Mouse (Mus musculus) CH12.LX (cell line): Measurements from ENCODE around the gene Rab4a. TPM values are rescaled to one million over a fixed set of nuclear protein-coding genes. Genes with fewer than 3 reads are reported as not detected.

ENCODE experiments used
- DNase-seq: peaks from one replicate; pipeline ENCODE4 v3.0.0-alpha.2; 2013; ENCODE audit errors: extremely low read depth
- H3K27ac ChIP-seq: 2 replicates; pipeline ENCODE4 v1.5.1; 2012; ENCODE audit warnings: low read depth, mild to moderate bottlenecking, control low read depth, moderate library complexity; ENCODE audit not compliant: insufficient read depth
- H3K27me3 ChIP-seq: replicated peaks from 2 replicates; pipeline ENCODE3; 2012; ENCODE audit warnings: inconsistent platforms
- H3K36me3 ChIP-seq, 2 experiments: replicated peaks in 1 of 2; 2 replicates each; pipeline versions ENCODE3 to v1.6.1; 2012; ENCODE audit warnings: inconsistent platforms in 1 of 2, low read length in 1 of 2, mild to moderate bottlenecking in 1 of 2, mixed read lengths in 1 of 2, moderate library complexity in 1 of 2; ENCODE audit not compliant: control insufficient read depth in 1 of 2, insufficient read depth in 1 of 2
- H3K4me1 ChIP-seq, 2 experiments: 2 replicates each; pipeline ENCODE4 v1.6.1; 2012; ENCODE audit warnings: inconsistent platforms in 1 of 2, moderate library complexity in 1 of 2; ENCODE audit not compliant: insufficient read depth in 2 of 2, control insufficient read depth in 1 of 2
- H3K4me2 ChIP-seq: 2 replicates; pipeline ENCODE4 v1.6.1; 2012; ENCODE audit warnings: low read depth, mild to moderate bottlenecking, control low read depth; ENCODE audit not compliant: poor library complexity, insufficient read depth, severe bottlenecking
- H3K4me3 ChIP-seq, 3 experiments: fragments of 150-350 bp in 1 of 3; sonication (generic) in 1 of 3; replicated peaks in 1 of 3; 2 replicates each; pipeline versions ENCODE3 to v1.5.1; 2011 to 2012; ENCODE audit warnings: low read depth in 2 of 3, low read length in 2 of 3, mild to moderate bottlenecking in 2 of 3, moderate library complexity in 2 of 3, control low read depth in 1 of 3, improper control_type of control experiment in 1 of 3, inconsistent platforms in 1 of 3, mixed read lengths in 1 of 3; ENCODE audit not compliant: poor library complexity in 1 of 3
- H3K79me2 ChIP-seq: replicated peaks from 2 replicates; pipeline ENCODE4 v1.6.1; 2012; ENCODE audit warnings: mild to moderate bottlenecking, moderate library complexity; ENCODE audit not compliant: control insufficient read depth, poor library complexity, insufficient read depth, severe bottlenecking; ENCODE audit errors: extremely low read depth
- H3K9ac ChIP-seq: 2 replicates; pipeline ENCODE4 v1.6.1; 2012; ENCODE audit warnings: low read depth, mild to moderate bottlenecking, control low read depth, moderate library complexity; ENCODE audit not compliant: insufficient read depth
- H3K9me3 ChIP-seq: replicated peaks from 2 replicates; pipeline ENCODE3; 2012; ENCODE audit warnings: low read length, inconsistent platforms, mixed read lengths
- BHLHE40 ChIP-seq: IDR thresholded peaks from 2 replicates; pipeline ENCODE4 v1.6.1; 2011; ENCODE audit warnings: mild to moderate bottlenecking, low read depth, low read length, improper control_type of control experiment
- CHD1 ChIP-seq: IDR thresholded peaks from 2 replicates; pipeline ENCODE4 v1.6.1; 2012; ENCODE audit warnings: low read depth, low read length, improper control_type of control experiment, inconsistent platforms
- CHD2 ChIP-seq: IDR thresholded peaks from 2 replicates; pipeline ENCODE4 v1.6.1; 2011; ENCODE audit warnings: low read length, improper control_type of control experiment
- CTCF ChIP-seq, 2 experiments: IDR thresholded peaks in 1 of 2; conservative IDR thresholded peaks in 1 of 2; 2 replicates each; pipeline ENCODE4 v1.5.1; 2011 to 2012; ENCODE audit warnings: low read depth in 2 of 2, low read length in 2 of 2, improper control_type of control experiment in 1 of 2, inconsistent platforms in 1 of 2, mild to moderate bottlenecking in 1 of 2, moderate library complexity in 1 of 2
- E2F4 ChIP-seq: IDR thresholded peaks from 2 replicates; pipeline ENCODE4 v1.6.1; 2011; ENCODE audit warnings: low read depth, low read length, improper control_type of control experiment; ENCODE audit not compliant: insufficient replicate concordance
- ELF1 ChIP-seq: IDR thresholded peaks from 2 replicates; pipeline ENCODE4 v1.6.1; 2014; ENCODE audit warnings: low read depth, mild to moderate bottlenecking, inconsistent platforms, low read length, improper control_type of control experiment
- EP300 ChIP-seq: IDR thresholded peaks from 2 replicates; pipeline ENCODE4 v1.6.1; 2011; ENCODE audit warnings: low read length, improper control_type of control experiment
- ETS1 ChIP-seq: conservative IDR thresholded peaks from 2 replicates; pipeline ENCODE4 v1.6.1; 2012; ENCODE audit warnings: low read depth, mild to moderate bottlenecking, inconsistent platforms, low read length, improper control_type of control experiment, moderate library complexity
- GABPA ChIP-seq: IDR thresholded peaks from 2 replicates; pipeline ENCODE4 v1.6.1; 2012; ENCODE audit warnings: low read depth, low read length, improper control_type of control experiment, inconsistent platforms; ENCODE audit not compliant: insufficient replicate concordance
- HCFC1 ChIP-seq: IDR thresholded peaks from 2 replicates; pipeline ENCODE4 v1.6.1; 2012; ENCODE audit warnings: low read depth, mild to moderate bottlenecking, inconsistent platforms, low read length, improper control_type of control experiment
- IRF4 ChIP-seq: IDR thresholded peaks from 2 replicates; pipeline ENCODE4 v1.6.1; 2014; ENCODE audit warnings: low read depth, mild to moderate bottlenecking, inconsistent platforms, low read length, improper control_type of control experiment
- JUN ChIP-seq: IDR thresholded peaks from 2 replicates; pipeline ENCODE4 v1.6.1; 2011; ENCODE audit warnings: low read depth, mild to moderate bottlenecking, low read length, improper control_type of control experiment, moderate library complexity; ENCODE audit not compliant: insufficient read depth
- JUND ChIP-seq: conservative IDR thresholded peaks from 2 replicates; pipeline ENCODE4 v1.6.1; 2011; ENCODE audit warnings: low read depth, low read length, improper control_type of control experiment
- KAT2A ChIP-seq: IDR thresholded peaks from 2 replicates; pipeline ENCODE4 v1.6.1; 2012; ENCODE audit warnings: low read length, improper control_type of control experiment, inconsistent platforms; ENCODE audit not compliant: insufficient replicate concordance
- MAFK ChIP-seq: IDR thresholded peaks from 2 replicates; pipeline ENCODE4 v1.6.1; 2011; ENCODE audit warnings: low read length, improper control_type of control experiment; ENCODE audit not compliant: insufficient replicate concordance
- MAX ChIP-seq: IDR thresholded peaks from 2 replicates; pipeline ENCODE4 v1.6.1; 2011; ENCODE audit warnings: low read length, improper control_type of control experiment
- MAZ ChIP-seq: IDR thresholded peaks from 2 replicates; pipeline ENCODE4 v1.6.1; 2012; ENCODE audit warnings: low read depth, mild to moderate bottlenecking, inconsistent platforms, low read length, improper control_type of control experiment, moderate library complexity
- MEF2A ChIP-seq: IDR thresholded peaks from 2 replicates; pipeline ENCODE4 v1.6.1; 2014; ENCODE audit warnings: low read depth, mild to moderate bottlenecking, inconsistent platforms, low read length, improper control_type of control experiment, borderline replicate concordance
- MXI1 ChIP-seq: IDR thresholded peaks from 2 replicates; pipeline ENCODE4 v1.6.1; 2011; ENCODE audit warnings: mild to moderate bottlenecking, low read depth, low read length, improper control_type of control experiment
- MYC ChIP-seq: IDR thresholded peaks from 2 replicates; pipeline ENCODE4 v1.6.1; 2011; ENCODE audit warnings: low read depth, mild to moderate bottlenecking, improper control_type of control experiment, low read length
- NELFE ChIP-seq: IDR thresholded peaks from 2 replicates; pipeline ENCODE4 v1.6.1; 2011; ENCODE audit warnings: low read depth, low read length, improper control_type of control experiment
- NRF1 ChIP-seq: IDR thresholded peaks from 2 replicates; pipeline ENCODE4 v1.6.1; 2014; ENCODE audit warnings: low read depth, mild to moderate bottlenecking, inconsistent platforms, low read length, improper control_type of control experiment, moderate library complexity
- PAX5 ChIP-seq: IDR thresholded peaks from 2 replicates; pipeline ENCODE4 v1.6.1; 2012; ENCODE audit warnings: low read length, inconsistent platforms, mixed read lengths
- POLR2A ChIP-seq: IDR thresholded peaks from 2 replicates; pipeline ENCODE4 v1.6.1; 2011; ENCODE audit warnings: low read depth, mild to moderate bottlenecking, improper control_type of control experiment, low read length
- POLR2AphosphoS2 ChIP-seq: IDR thresholded peaks from 2 replicates; pipeline ENCODE4 v1.6.1; 2011; ENCODE audit warnings: low read depth, low read length, improper control_type of control experiment
- RAD21 ChIP-seq: IDR thresholded peaks from 2 replicates; pipeline ENCODE4 v1.6.1; 2011; ENCODE audit warnings: low read depth, mild to moderate bottlenecking, low read length, improper control_type of control experiment, moderate library complexity
- RCOR1 ChIP-seq: conservative IDR thresholded peaks from 2 replicates; pipeline ENCODE4 v1.6.1; 2012; ENCODE audit warnings: low read depth, mild to moderate bottlenecking, inconsistent platforms, low read length, improper control_type of control experiment
- SIN3A ChIP-seq: IDR thresholded peaks from 2 replicates; pipeline ENCODE4 v1.6.1; 2012; ENCODE audit warnings: low read length, improper control_type of control experiment, inconsistent platforms
- SMC3 ChIP-seq: IDR thresholded peaks from 2 replicates; pipeline ENCODE4 v1.6.1; 2011; ENCODE audit warnings: low read depth, low read length, improper control_type of control experiment
- TBP ChIP-seq: conservative IDR thresholded peaks from 2 replicates; pipeline ENCODE4 v1.6.1; 2011; ENCODE audit warnings: low read depth, low read length, improper control_type of control experiment
- TCF12 ChIP-seq: IDR thresholded peaks from 2 replicates; pipeline ENCODE4 v1.6.1; 2014; ENCODE audit warnings: low read depth, mild to moderate bottlenecking, inconsistent platforms, low read length, improper control_type of control experiment
- UBTF ChIP-seq: IDR thresholded peaks from 2 replicates; pipeline ENCODE4 v1.6.1; 2012; ENCODE audit warnings: low read depth, mild to moderate bottlenecking, inconsistent platforms, low read length, improper control_type of control experiment, moderate library complexity
- USF1 ChIP-seq: IDR thresholded peaks from 2 replicates; pipeline ENCODE4 v1.6.1; 2014; ENCODE audit warnings: low read depth, mild to moderate bottlenecking, inconsistent platforms, low read length, improper control_type of control experiment
- USF2 ChIP-seq: conservative IDR thresholded peaks from 2 replicates; pipeline ENCODE4 v1.6.1; 2011; ENCODE audit warnings: low read depth, low read length, improper control_type of control experiment
- ZC3H11A ChIP-seq: IDR thresholded peaks from 2 replicates; pipeline ENCODE4 v1.6.1; 2012; ENCODE audit warnings: low read depth, mild to moderate bottlenecking, inconsistent platforms, low read length, improper control_type of control experiment
- ZKSCAN1 ChIP-seq: IDR thresholded peaks from 2 replicates; pipeline ENCODE4 v1.6.1; 2012; ENCODE audit warnings: low read depth, inconsistent platforms, low read length, improper control_type of control experiment, borderline replicate concordance
- ZMIZ1 ChIP-seq: IDR thresholded peaks from 2 replicates; pipeline ENCODE4 v1.6.1; 2012; ENCODE audit warnings: low read depth, mild to moderate bottlenecking, inconsistent platforms, low read length, improper control_type of control experiment
- ZNF384 ChIP-seq: IDR thresholded peaks from 2 replicates; pipeline ENCODE4 v1.6.1; 2012; ENCODE audit warnings: low read depth, low read length, improper control_type of control experiment, inconsistent platforms
- dilution Hi-C: fragments of 300-500 bp; cut with MboI; formaldehyde crosslinking; loops from 2 replicates; pipeline ENCODE4 v1.14.3; 2020; ENCODE audit warnings: low sequenced_read_pairs; ENCODE audit not compliant: extremely low pct_unique_long_range_greater_than_20kb, extremely low pct_ligation_motif_present
- in situ Hi-C: fragments of 300-500 bp; cut with MboI; formaldehyde crosslinking; loops from 3 replicates; pipeline ENCODE4 v1.14.3; 2019; ENCODE audit warnings: low sequenced_read_pairs, low pct_ligation_motif_present, low pct_unique_long_range_greater_than_20kb, mixed read lengths
- polyA plus RNA-seq: library from polyadenylated mRNA; unstranded; fragments of >175 nt; gene quantifications from 2 replicates; pipeline ENCODE4 v1.2.1, GENCODE M21; 2012; ENCODE audit warnings: low read depth; ENCODE audit not compliant: insufficient read length
- total RNA-seq, 2 experiments: library from RNA; depleted of rRNA; stranded (reverse); fragments of 300-350 nt in 1 of 2; fragments of >200 nt in 1 of 2; gene quantifications; 2 replicates each; pipeline ENCODE4 v1.2.3; 2012 to 2014

The Rab4a gene
- total and polyA plus RNA-seq, 3 experiments, result not detected

- Histone ChIP-seq H3K36me3 (peaks cover 0 to 17% of the 10 kb centered on the region in 2 experiments), H3K79me2 (no peaks in the 10 kb centered on the region), H3K4me2 (no peak overlapping the region), H3K4me3 (no peak overlapping the region), H3K9me3 (no peaks in the 10 kb centered on the region), H3K4me1 (peaks cover 11 to 26% of the 10 kb centered on the region in 2 experiments), H3K27ac (no peak overlapping the region), H3K27me3 (no peaks in the 10 kb centered on the region), H3K9ac (no peak overlapping the region)
- TF ChIP-seq POLR2A (no peak), PAX5 (no peak), CTCF (conservative IDR thresholded peaks at IDR 0.05 in 1 of 2, IDR thresholded peaks at IDR 0.05 in 1 of 2; ENCODE audit: low read depth in 2 of 2, low read length in 2 of 2) (peak; percentile 84 to 98), SIN3A (no peak), MEF2A (peak; percentile 35; the same call in 1 of the 2 replicates), USF2 (no peak), JUND (no peak), POLR2AphosphoS2 (no peak), IRF4 (no peak), KAT2A (no peak), MAX (no peak), ELF1 (no peak), MYC (no peak), JUN (no peak), HCFC1 (no peak), E2F4 (no peak), EP300 (no peak), TCF12 (no peak), MAZ (no peak), ETS1 (no peak), SMC3 (peak; percentile 87), NRF1 (no peak), ZMIZ1 (no peak), UBTF (no peak), CHD2 (no peak), MXI1 (no peak), ZKSCAN1 (no peak), MAFK (peak; percentile 93), CHD1 (no peak), RCOR1 (no peak), ZC3H11A (peak; percentile 28; the same call in 1 of the 2 replicates), RAD21 (peak; percentile 98), ZNF384 (no peak), GABPA (no peak), NELFE (no peak), TBP (no peak), USF1 (no peak), BHLHE40 (no peak)
- peak; percentile 83 for DNase-seq
- dilution Hi-C loops (no loop called here), in situ Hi-C loops (loop anchor here (10.0 kb wide), 1 partner anchor 565 kb away; no protein-coding TSS in a partner anchor)
Observed at GRCm38 (mm10) chr8:123789970-123790369, 15.8 kb upstream of the Rab4a start.
